Mouse (Mus musculus): ENCODE results near the gene Mgll.

GRCm38 (mm10) chr6:88775267-88775666, 51.1 kb downstream of the Mgll start:
- no peak for TF ChIP-seq GATA1 (IDR thresholded peaks at IDR 0.05; ENCODE audit: low read length)
- TF ChIP-seq TAL1 (IDR thresholded peaks at IDR 0.05; ENCODE audit: low read length): no peak

Measured in erythroblast, embryonic 14.5 days (primary cell).